Mouse (Mus musculus): ENCODE data around the gene Cgas.

GRCm38 (mm10) chr9:78492254-78492653 lies 49.2 kb upstream of the Cgas start:
- TF ChIP-seq CTCF (IDR thresholded peaks at IDR 0.05; ENCODE audit: borderline replicate concordance, control insufficient read depth, extremely low read depth, insufficient read depth, low read length, poor library complexity): no peak
- TF ChIP-seq POLR2A (IDR thresholded peaks at IDR 0.05; ENCODE audit: control insufficient read depth, extremely low read depth, insufficient read depth, low read length, poor library complexity): no peak
